Mouse (Mus musculus) cortical plate, adult 2 months (tissue): ENCODE data around the gene D1Ertd622e. TPM values are rescaled to one million over a fixed set of nuclear protein-coding genes. Genes with fewer than 3 reads are reported as not detected.

Experiments
- H3K27ac ChIP-seq: fragments of 200-500 bp; 2 replicates; pipeline ENCODE4 v1.5.1; 2012; ENCODE audit warnings: low read length, control low read depth, inconsistent platforms; ENCODE audit not compliant: insufficient read depth
- H3K4me1 ChIP-seq: fragments of 200-500 bp; 2 replicates; pipeline ENCODE4 v1.6.1; 2011; ENCODE audit warnings: low read length; ENCODE audit not compliant: control insufficient read depth, insufficient read depth
- H3K4me3 ChIP-seq: fragments of 200-500 bp; 2 replicates; pipeline ENCODE4 v1.5.1; 2011; ENCODE audit warnings: mild to moderate bottlenecking, low read length, control low read depth; ENCODE audit not compliant: insufficient read depth
- CTCF ChIP-seq: fragments of 200-500 bp; IDR thresholded peaks from 2 replicates; pipeline ENCODE4 v1.5.1; 2011; ENCODE audit warnings: mild to moderate bottlenecking, control low read depth, low read length; ENCODE audit not compliant: insufficient read depth; ENCODE audit errors: extremely low read depth
- POLR2A ChIP-seq: fragments of 200-500 bp; IDR thresholded peaks from 2 replicates; pipeline ENCODE4 v1.6.1; 2011; ENCODE audit warnings: mild to moderate bottlenecking, low read length, control low read depth; ENCODE audit not compliant: insufficient read depth; ENCODE audit errors: extremely low read depth
- polyA plus RNA-seq: library from polyadenylated mRNA; depleted of rRNA; stranded (reverse); fragments of >200 nt; gene quantifications from 2 replicates; pipeline ENCODE4 v1.2.3, GENCODE M21; 2012

The D1Ertd622e gene
- polyA plus RNA-seq, 1 experiment, result 68.8 TPM

DNA sequence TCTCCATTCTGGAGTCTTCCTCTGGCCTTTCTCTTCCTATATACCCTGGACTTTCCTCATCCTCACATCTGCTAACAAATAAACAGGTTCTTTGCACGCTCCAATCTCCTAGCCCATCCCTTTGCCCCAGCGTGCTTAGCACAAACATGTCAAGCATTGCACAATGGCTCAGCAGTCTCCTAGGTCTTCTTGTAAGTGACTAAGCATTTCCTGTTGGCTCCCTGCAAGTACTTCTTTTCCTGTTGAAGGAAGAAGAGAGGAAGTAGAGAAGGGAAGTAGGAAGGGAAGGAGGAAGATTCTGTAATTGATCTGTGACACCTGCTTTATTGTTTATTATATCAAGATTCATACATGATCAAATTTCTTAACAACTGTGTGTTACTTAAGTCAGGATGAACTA lies 11.0 kb upstream of the D1Ertd622e start:
- Histone ChIP-seq H3K4me3 (no peak overlapping the region), H3K27ac (no peak overlapping the region), H3K4me1 (no peaks in the 10 kb centered on the region)
- TF ChIP-seq CTCF (no peak), POLR2A (no peak)

GRCm38 (mm10) chr1:97667288-97667687 lies 5.4 kb upstream of the D1Ertd622e start:
- H3K4me1 ChIP-seq, result no peaks in the 10 kb centered on the region; the same call in 1 of the 2 replicates
- H3K4me3 ChIP-seq, result no peak overlapping the region
- no peak overlapping the region for H3K27ac ChIP-seq
- TF ChIP-seq CTCF (no peak), POLR2A (no peak)

GRCm38 (mm10) chr1:97662324-97662723 lies 450 bp upstream of the D1Ertd622e start:
- TF ChIP-seq CTCF, result no peak
- TF ChIP-seq POLR2A, result no peak
- Histone ChIP-seq H3K4me1 (peaks cover 4% of the 10 kb centered on the region; the same call in 1 of the 2 replicates), H3K4me3 (peak overlapping the region; percentile 96), H3K27ac (no peak overlapping the region)

DNA sequence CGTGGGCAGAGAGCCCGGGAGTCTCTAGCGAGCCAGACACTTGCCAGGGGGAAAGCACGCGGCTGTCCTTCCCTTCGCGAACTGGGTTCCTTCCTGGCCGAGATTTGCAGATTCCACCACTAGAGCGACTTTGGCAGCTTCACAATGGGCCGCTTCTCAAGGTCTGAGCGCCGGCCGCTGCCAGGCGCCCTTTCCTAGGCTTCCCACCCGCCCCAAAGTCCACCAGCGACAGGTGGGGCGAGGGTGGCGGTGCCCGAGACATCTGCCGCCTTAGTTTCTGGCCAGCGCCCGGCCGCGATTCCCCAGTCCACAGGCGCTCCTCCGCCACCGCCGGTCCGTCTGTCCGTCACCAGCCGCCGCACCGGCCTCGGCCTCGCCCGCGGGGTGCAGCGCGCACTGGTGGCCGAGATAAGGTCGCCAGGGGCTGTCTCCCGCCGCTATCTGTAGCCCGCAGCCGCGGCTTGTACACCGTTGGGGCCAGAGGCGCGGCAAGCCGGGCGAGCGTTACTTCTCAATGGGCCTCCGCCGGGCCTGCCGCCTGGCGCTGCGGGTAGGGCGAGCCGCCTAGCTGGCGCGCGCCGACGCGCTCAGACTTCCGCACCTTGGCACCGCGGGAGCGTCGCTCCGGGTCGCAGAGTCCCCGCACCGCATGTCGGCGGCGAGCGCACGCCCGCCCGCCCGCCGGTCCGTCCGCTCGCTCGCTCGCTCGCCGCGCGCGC lies 1.0 kb downstream of the D1Ertd622e start:
- Histone ChIP-seq H3K4me1 (peaks cover 6% of the 10 kb centered on the region; the same call in 1 of the 2 replicates), H3K27ac (peak overlapping the region; percentile 99), H3K4me3 (peak overlapping the region; percentile 96)
- TF ChIP-seq CTCF, result no peak
- 0 out of 2 replicates have a peak, but pooled peaks have one; percentile 31 for TF ChIP-seq POLR2A

GRCm38 (mm10) chr1:97659405-97659804 lies 2.5 kb downstream of the D1Ertd622e start:
- TF ChIP-seq CTCF (no peak), POLR2A (no peak)
- peak overlapping the region; percentile 96 for H3K4me3 ChIP-seq
- H3K4me1 ChIP-seq, result peaks cover 6% of the 10 kb centered on the region; the same call in 1 of the 2 replicates
- peak overlapping the region; percentile 60; the same call in 1 of the 2 replicates for H3K27ac ChIP-seq

GRCm38 (mm10) chr1:97657786-97658185 lies 4.1 kb downstream of the D1Ertd622e start:
- peaks cover 9% of the 10 kb centered on the region; the same call in 1 of the 2 replicates for H3K4me1 ChIP-seq
- peak overlapping the region; percentile 96 for H3K4me3 ChIP-seq
- H3K27ac ChIP-seq, result no peak overlapping the region
- TF ChIP-seq CTCF (no peak), POLR2A (no peak)

- Histone ChIP-seq H3K4me3 (no peak overlapping the region; the same call in 1 of the 2 replicates), H3K4me1 (peaks cover 9% of the 10 kb centered on the region; the same call in 1 of the 2 replicates), H3K27ac (no peak overlapping the region)
- no peak for TF ChIP-seq POLR2A
- no peak for TF ChIP-seq CTCF
These were observed 4.7 kb downstream of the D1Ertd622e start for GRCm38 (mm10) chr1:97657201-97657600.

- no peak overlapping the region for H3K27ac ChIP-seq
- TF ChIP-seq CTCF, result no peak
- no peak for TF ChIP-seq POLR2A
- peaks cover 16% of the 10 kb centered on the region for H3K4me1 ChIP-seq
- no peak overlapping the region for H3K4me3 ChIP-seq
These were observed 7.4 kb downstream of the D1Ertd622e start for GRCm38 (mm10) chr1:97654397-97654975.

DNA sequence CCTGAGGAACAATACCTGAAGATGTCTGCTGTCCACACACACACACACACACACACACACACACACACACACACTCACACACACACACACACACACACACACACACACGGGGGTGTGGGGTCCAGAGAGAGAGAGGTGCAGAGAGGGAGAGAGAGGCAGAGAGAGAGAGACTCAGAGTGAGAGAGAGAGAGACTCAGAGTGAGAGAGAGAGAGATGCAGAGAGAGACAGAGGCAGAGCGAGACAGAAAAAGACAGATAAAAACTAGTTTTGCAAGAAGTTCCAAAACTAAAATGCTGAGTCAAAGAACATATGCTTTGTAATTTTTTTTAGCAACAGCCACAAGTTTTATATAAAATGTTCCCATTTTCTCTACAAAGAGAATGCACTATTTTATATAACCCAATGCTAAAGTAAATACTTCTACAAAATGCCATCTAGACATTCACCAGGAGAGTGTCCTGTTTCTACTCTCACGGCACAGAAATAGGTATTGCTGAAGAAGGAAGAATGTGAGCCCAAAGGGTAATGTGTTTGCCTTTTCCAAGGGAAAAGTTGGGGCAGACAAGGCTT lies 11.2 kb downstream of the D1Ertd622e start:
- no peak for TF ChIP-seq CTCF
- TF ChIP-seq POLR2A, result no peak
- Histone ChIP-seq H3K27ac (peak overlapping the region; percentile 70), H3K4me3 (no peak overlapping the region)

More for the DNA sequence above, 11.2 kb downstream of the D1Ertd622e start:
- peaks cover 14% of the 10 kb centered on the region for H3K4me1 ChIP-seq
